Mouse (Mus musculus) megakaryocyte-erythroid progenitor cell, adult 5-6 weeks (primary cell): ENCODE data around the gene Dirc2. TPM values are rescaled to one million over a fixed set of nuclear protein-coding genes. Genes with fewer than 3 reads are reported as not detected.

Experiments used
- total RNA-seq, 2 experiments: library from RNA; stranded (forward) in 1 of 2; stranded (reverse) in 1 of 2; fragments of 200-1000, 215-1000 nt in 1 of 2; fragments of >200 nt in 1 of 2; fragmentation: Nextera tagmentation in 1 of 2; gene quantifications; 2 replicates each; pipeline ENCODE4 v1.2.3; 2014 to 2017

Gene Dirc2
- total RNA-seq, 2 experiments from 2014 or later: 1.2 to 2.1 TPM

Other genes starting within 250 kb of the Dirc2 start
- not detected in 2 replicates for gene Sema5b, start 228.2 kb downstream of the Dirc2 start, total RNA-seq (2014; fragmentation: Nextera tagmentation)
- not detected in 2 replicates for gene Sema5b, start 228.2 kb downstream of the Dirc2 start, total RNA-seq (2017)
- 7.2 and 8.0 TPM in 2 replicates for gene Hspbap1, start 1.0 kb upstream of the Dirc2 start, total RNA-seq (2014; fragmentation: Nextera tagmentation)
- 5.9 and 6.1 TPM in 2 replicates for gene Hspbap1, start 1.0 kb upstream of the Dirc2 start, total RNA-seq (2017)
- 8.3 and 9.3 TPM in 2 replicates for gene Parp14, start 102.2 kb upstream of the Dirc2 start, total RNA-seq (2014; fragmentation: Nextera tagmentation)
- gene Parp14, start 102.2 kb upstream of the Dirc2 start, total RNA-seq (2017): 8.4 and 13.8 TPM in 2 replicates
- 14.8 and 18.1 TPM in 2 replicates for gene Parp9, start 169.1 kb upstream of the Dirc2 start, total RNA-seq (2014; fragmentation: Nextera tagmentation)
- 28.3 and 40.9 TPM in 2 replicates for gene Parp9, start 169.1 kb upstream of the Dirc2 start, total RNA-seq (2017)
- gene Dtx3l, start 169.8 kb upstream of the Dirc2 start, total RNA-seq (2014; fragmentation: Nextera tagmentation): 15.8 and 19.4 TPM in 2 replicates
- 22.1 and 23.0 TPM in 2 replicates for gene Dtx3l, start 169.8 kb upstream of the Dirc2 start, total RNA-seq (2017)
- 50.3 and 58.3 TPM in 2 replicates for gene Kpna1, start 209.4 kb upstream of the Dirc2 start, total RNA-seq (2014; fragmentation: Nextera tagmentation)
- gene Kpna1, start 209.4 kb upstream of the Dirc2 start, total RNA-seq (2017): 52.8 and 55.5 TPM in 2 replicates